Mouse (Mus musculus) A20 (cell line): ENCODE results near the gene Acad11.
A peak's percentile ranks its signal among the peaks of the same experiment; 100 is the strongest.

Source experiments
- DNase-seq: peaks from one replicate; pipeline ENCODE4 v3.0.0-alpha.2; 2011; ENCODE audit warnings: low read depth, low spot score

The Acad11 gene

DNA sequence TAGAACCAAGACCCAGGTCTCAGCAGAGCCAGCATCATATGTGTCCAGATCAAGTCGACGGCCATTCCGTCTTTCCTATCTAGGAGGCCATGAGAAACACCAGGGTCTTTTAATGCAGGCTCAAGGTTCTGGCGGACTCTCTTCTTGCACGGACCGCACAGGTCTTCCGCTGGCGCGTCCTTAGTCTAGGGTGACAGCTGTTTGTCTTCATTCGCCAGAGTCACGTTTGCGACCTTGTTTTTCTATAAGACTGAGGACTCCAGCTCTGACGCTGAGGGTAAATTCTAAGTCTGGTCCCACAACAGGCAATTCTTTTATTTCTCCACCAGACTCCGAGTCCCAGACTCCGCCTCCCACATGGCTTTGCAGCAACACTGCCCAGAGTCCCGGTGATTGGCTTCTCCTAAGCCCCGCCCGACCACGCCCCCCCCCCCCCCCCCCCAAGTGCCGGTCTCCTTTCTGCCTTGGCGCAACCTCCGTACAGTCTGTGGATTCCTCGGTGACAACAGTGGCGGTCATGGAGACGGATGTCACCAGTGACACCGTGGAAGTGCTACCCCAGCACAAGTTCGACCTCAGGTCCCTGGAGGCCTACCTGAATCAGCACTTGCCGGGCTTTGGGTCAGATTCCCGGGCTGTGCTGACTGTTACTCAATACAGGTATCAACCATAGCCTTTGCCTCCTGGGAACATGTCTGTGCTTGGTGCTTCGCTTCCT is at the start of gene Acad11:
Gene Acad11, plus strand, starts transcription at position 134 of the 718 bp plus-strand sequence.
- peak; percentile 97 for DNase-seq

- DNase-seq = no peak
These were observed 48.7 kb upstream of the Acad11 start for GRCm38 (mm10) chr9:104014526-104014925.

DNA sequence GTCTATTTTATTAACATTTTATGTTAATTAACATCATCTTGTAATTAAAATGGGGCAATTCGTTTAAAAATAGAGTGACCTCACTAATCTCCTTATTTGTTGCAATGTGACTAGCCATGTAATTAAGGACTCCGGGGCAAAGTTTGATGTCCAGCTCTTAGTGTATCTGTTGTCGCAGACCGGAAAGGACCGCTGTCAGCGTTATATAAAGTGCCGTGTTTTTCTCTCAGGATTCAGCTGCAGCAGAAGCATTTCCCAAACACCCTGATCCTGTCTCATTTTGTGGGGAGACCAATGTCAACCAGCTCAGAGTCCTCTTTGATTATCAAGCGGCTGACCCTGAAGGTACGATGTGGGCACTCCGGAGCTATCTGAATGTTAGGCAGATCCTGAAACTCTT is 42.2 kb upstream of the Acad11 start:
- no peak for DNase-seq

DNA sequence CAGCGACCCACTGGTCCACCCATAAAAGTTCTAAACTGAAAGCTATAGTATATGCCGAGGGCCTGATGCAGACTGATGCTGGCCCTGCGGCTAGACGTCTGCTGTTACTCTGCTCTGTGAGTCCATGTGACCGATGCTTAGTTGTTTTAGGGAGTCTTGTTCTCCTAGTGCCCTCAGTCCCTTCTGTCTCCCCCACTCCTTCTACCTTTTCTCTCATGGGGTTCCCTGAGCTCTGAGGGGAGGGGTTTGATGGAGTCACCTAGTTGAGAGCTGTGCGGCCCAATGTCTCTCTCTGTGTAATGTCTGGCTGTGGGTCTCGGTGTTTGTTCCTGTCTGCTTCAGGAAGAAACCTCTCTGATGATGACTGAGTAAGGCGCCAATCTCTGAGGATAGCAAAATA is 36.0 kb upstream of the Acad11 start:
- DNase-seq = no peak

DNA sequence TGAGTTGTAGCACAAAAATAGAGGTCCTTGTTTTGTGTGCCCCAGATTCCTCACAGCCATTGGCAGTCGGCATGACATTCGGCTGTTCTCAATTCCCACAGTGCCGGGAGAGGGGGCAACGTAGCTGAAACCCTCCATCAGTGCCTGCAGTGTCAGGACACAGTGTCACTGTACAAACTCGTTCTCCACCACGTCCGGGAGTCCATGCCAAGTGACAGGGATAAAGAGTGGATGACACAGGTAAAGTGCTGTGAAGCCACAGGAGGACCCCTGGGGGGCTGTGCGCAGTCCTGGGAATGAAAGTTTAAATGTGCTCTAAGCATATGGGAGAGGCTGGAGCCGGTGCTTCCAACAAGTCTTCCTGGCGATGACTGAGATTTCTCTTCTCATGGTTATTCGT is 33.3 kb upstream of the Acad11 start:
- no peak for DNase-seq

DNA sequence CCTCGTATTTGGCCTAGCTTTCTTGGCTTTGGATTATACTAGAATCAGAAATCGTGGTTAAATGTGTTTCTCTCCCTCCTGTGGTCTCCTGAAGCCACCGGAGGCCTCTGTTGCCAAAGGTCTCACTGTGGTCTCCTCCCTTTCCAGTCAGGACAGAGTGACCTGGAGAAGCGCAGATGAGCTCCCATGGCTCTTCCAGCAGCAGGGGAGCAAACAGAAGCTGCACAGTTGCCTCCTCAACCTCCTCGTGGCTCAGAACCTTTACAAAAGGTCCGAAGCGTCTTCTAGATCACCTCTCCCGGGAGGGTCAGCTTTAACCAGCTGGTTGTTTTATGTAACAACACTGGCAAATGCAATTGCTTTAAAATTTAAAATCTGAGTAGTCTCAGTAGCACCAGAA is 28.9 kb upstream of the Acad11 start:
- no peak for DNase-seq

DNA sequence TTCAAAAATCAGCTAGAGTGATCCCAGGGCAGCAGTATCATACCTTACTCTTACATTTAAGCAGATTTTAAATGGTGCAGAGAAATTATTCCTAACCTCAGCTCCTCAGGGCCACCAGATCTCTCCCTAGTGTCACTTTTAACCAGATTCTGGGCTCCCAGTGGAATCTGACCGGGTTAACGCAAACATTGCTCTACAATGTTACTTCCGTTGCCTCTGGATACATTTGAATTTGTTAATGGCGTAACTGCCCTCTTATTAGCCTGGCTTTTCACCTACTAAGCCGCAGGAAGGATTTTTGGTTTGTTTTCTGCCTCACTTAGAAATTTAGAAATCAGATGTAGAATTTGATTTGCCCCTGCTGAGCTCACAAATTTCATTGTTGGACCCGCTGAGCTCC is 28.5 kb upstream of the Acad11 start:
- no peak for DNase-seq

- DNase-seq = peak; percentile 70
These were observed 27.7 kb upstream of the Acad11 start for GRCm38 (mm10) chr9:104035261-104036015.

GRCm38 (mm10) chr9:104038266-104038665 is 24.9 kb upstream of the Acad11 start:
- DNase-seq = no peak

DNA sequence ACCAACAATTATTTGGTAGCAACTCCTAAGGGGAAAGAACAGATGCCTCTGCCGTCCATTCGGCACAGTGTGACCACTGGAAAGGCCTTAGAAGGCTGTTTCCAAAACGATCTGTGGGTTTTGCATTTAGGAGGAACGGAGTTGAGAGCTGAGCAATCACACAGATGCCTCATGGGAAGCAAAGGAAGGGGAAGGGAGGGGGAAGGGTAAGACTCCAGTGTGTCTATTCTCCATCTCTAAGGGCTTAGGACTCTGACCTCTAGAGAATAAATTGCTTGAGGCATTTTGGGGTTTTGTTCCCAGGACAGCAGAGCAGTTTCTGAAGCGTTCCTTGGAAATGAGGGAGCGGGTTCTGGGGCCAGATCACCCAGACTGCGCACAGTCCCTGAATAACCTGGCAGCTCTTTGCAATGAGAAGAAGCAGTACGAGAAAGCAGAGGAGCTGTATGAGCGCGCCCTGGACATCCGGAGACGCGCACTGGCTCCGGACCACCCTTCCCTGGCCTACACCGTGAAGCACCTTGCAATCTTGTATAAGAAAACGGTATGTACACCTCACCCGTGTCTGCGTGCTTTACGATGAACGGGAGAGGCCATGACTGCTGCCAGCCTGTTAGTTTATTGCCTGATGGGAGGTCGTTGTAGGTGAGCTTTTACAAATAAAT is 24.0 kb upstream of the Acad11 start:
- no peak for DNase-seq

DNA sequence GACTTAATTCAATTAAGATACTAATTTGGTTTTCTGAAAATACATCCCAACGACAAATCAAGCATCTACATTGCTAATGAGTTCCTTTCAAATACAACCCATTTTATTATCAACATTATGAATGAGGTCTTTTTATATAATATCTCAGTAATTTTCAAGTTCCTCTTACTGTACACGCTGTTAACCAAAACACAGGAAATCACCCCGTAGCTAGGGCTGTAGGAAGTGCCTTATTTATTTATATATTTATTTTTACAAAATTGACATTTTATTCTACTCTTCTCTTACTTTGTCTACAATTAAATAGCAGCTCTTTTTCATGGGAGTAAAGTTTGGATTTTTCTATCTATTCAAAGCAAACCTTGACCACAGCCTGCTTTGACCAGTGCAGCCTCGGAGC is 23.4 kb upstream of the Acad11 start:
- DNase-seq = no peak

GRCm38 (mm10) chr9:104040362-104040761 is 22.8 kb upstream of the Acad11 start, which contains the start of gene Gm28305:
TSS of gene Gm28305 (plus strand) at chr9:104040662.
- no peak for DNase-seq

GRCm38 (mm10) chr9:104043676-104044075 is 19.5 kb upstream of the Acad11 start:
- DNase-seq = no peak

GRCm38 (mm10) chr9:104051028-104051427 is 12.1 kb upstream of the Acad11 start:
- no peak for DNase-seq

GRCm38 (mm10) chr9:104062430-104063243 is 540 bp upstream of the Acad11 start, which contains the start of gene Uba5:
TSS of gene Uba5 (minus strand) at chr9:104063134.
- DNase-seq = peak; percentile 87

GRCm38 (mm10) chr9:104064571-104064970 is 1.4 kb downstream of the Acad11 start:
- DNase-seq = no peak

- no peak for DNase-seq
These were observed 7.1 kb downstream of the Acad11 start for GRCm38 (mm10) chr9:104070241-104070640.

DNA sequence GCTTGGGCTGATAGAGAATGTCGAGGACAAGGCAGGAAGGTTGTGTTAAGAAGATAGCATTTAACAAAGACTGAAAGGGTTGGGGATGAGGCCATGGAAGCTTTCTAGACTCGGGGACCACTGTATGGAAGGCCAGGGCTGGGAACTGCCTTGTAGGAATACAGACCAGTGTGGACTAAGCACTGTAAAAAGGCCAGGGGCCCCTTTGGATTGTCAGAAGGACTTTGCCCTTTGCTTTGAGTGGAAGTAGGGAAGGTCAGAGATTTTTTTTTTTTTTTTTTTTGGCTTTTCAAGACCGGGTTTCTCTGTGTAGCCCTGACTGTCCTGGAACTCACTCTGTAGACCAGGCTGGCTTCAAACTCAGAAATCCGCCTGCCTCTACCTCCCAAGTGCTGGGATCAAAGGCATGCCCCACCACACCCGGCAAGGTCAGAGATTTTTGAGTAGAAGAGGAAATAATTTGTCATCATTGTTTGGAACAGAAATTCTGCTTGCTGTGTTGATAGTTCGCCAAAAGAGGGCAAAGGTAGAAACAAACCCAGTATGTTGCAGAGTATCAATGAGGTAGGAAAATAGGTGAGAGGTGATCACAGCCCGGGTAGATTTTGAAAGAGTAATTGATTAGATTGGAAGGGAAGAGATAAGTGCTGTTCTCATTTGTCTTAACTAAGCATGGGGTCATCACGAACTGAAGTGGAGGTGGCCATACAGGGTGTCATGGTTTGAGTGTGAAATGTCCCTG is 7.9 kb downstream of the Acad11 start:
- DNase-seq = no peak

- peak; percentile 61 for DNase-seq
These were observed 12.6 kb downstream of the Acad11 start for GRCm38 (mm10) chr9:104075808-104076207.

DNA sequence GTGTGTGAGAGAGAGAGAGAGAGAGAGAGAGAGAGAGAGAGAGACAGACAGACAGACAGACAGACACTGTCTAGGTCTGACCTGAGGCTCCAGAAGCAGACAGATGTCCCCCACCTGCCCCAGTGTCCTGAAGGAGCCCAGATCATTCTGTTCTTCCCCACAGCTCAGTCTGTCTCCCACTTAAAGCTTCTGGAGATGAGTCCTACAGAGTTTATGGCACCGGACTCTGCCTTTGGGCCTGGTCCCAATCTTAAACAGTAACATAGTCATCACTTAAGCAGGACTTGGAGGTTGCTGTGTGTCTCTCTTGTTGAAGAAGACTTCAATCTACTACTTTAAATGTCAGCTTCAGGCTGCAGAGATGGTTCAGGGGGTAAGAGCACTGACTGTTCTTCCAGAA is 15.6 kb downstream of the Acad11 start:
- no peak for DNase-seq

DNA sequence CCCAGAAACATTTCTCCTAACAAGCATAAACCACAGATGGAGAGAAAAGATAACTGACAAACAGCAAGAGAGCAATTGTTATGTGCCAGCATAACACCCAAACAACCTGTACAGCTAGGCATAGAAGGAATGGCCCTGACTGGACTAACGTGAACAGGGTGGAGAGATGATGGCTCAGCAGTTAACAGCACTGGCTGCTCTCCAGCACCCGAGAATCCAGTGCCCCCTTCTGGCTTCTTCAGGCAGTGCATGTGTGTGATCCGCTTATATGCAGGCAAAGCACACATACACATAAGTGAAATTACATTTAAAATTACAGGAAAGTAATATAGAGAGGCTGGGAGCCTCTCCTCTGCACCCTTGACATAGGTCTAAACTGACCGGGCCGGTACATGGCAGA is 16.2 kb downstream of the Acad11 start:
- peak; percentile 69 for DNase-seq
